Mouse (Mus musculus): ENCODE results near the gene Plch2. TPM values are rescaled to one million over a fixed set of nuclear protein-coding genes. Genes with fewer than 3 reads are reported as not detected.
A peak's percentile ranks its signal among the peaks of the same experiment; 100 is the strongest.

Plch2 gene
- polyA plus RNA-seq, 1 experiment from 2014 or later = 2.1 TPM

GRCm38 (mm10) chr4:154964581-154965235, 91.9 kb downstream of the Plch2 start:
- Histone ChIP-seq H3K4me1 (replicated peaks; ENCODE audit: control insufficient read depth, insufficient read depth, low read length) (peaks cover 15% of the 10 kb centered on the region), H3K9me3 (ENCODE audit: control insufficient read depth, low read length) (no peaks in the 10 kb centered on the region), H3K27me3 (ENCODE audit: control insufficient read depth, insufficient read depth, low read length) (peaks cover 5% of the 10 kb centered on the region), H3K9ac (ENCODE audit: low read depth, low read length) (peak overlapping the region; percentile 86), H3K27ac (ENCODE audit: low read depth, low read length) (peak overlapping the region; percentile 98), H3K4me3 (ENCODE audit: low read depth, low read length) (peak overlapping the region; percentile 84), H3K4me2 (replicated peaks; ENCODE audit: low read depth, low read length) (peak overlapping the region; percentile 79), H3K36me3 (ENCODE audit: control insufficient read depth, insufficient read depth, low read length) (peaks cover 6% of the 10 kb centered on the region)
- DNase-seq (ENCODE audit: low spot score) (peak; percentile 82), ATAC-seq (ENCODE audit: low FRiP score) (no peak; the same call in 1 of the 2 replicates)
- 2% methylated on average over 31 of the region's 36 CpGs for WGBS

- peak within 1 kb of the TSS; percentile 84 for H3K4me3 ChIP-seq (ENCODE audit: low read depth, low read length)
- peaks cover 7% of the 10 kb centered on the region for H3K27me3 ChIP-seq (ENCODE audit: control insufficient read depth, insufficient read depth, low read length)
- peak; percentile 80 for ATAC-seq (ENCODE audit: low FRiP score)
- peaks cover 20% of the 10 kb centered on the region for H3K4me1 ChIP-seq (replicated peaks; ENCODE audit: control insufficient read depth, insufficient read depth, low read length)
- H3K9ac ChIP-seq (ENCODE audit: low read depth, low read length) = peak within 1 kb of the TSS; percentile 97
- H3K27ac ChIP-seq (ENCODE audit: low read depth, low read length) = peak within 1 kb of the TSS; percentile 98
- peak within 1 kb of the TSS; percentile 79 for H3K4me2 ChIP-seq (replicated peaks; ENCODE audit: low read depth, low read length)
- DNase-seq (ENCODE audit: low spot score) = peak; percentile 93
- H3K9me3 ChIP-seq (ENCODE audit: control insufficient read depth, low read length) = no peaks in the 10 kb centered on the region
- no peaks in the 10 kb centered on the region for H3K36me3 ChIP-seq (ENCODE audit: control insufficient read depth, insufficient read depth, low read length)
- under 1% methylated on average over 42 of the region's 66 CpGs for WGBS
These were observed 92.5 kb downstream of the Plch2 start, which contains the start of gene Pank4 for GRCm38 (mm10) chr4:154963901-154964580. Gene Pank4 (plus strand): TSS chr4:154964123.

- ATAC-seq (ENCODE audit: low FRiP score) = peak; percentile 9; the same call in 1 of the 2 replicates
- Histone ChIP-seq H3K36me3 (ENCODE audit: control insufficient read depth, insufficient read depth, low read length) (no peaks in the 10 kb centered on the region), H3K4me3 (ENCODE audit: low read depth, low read length) (peak overlapping the region; percentile 84), H3K27ac (ENCODE audit: low read depth, low read length) (peak overlapping the region; percentile 98), H3K27me3 (ENCODE audit: control insufficient read depth, insufficient read depth, low read length) (peaks cover 12% of the 10 kb centered on the region), H3K4me1 (replicated peaks; ENCODE audit: control insufficient read depth, insufficient read depth, low read length) (peaks cover 27% of the 10 kb centered on the region), H3K4me2 (replicated peaks; ENCODE audit: low read depth, low read length) (peak overlapping the region; percentile 79), H3K9me3 (ENCODE audit: control insufficient read depth, low read length) (no peaks in the 10 kb centered on the region), H3K9ac (ENCODE audit: low read depth, low read length) (peak overlapping the region; percentile 97)
- peak; percentile 58 for DNase-seq (ENCODE audit: low spot score)
- WGBS = 16% methylated on average over 11 of the region's 11 CpGs
These were observed 93.3 kb downstream of the Plch2 start for GRCm38 (mm10) chr4:154963190-154963836.

GRCm38 (mm10) chr4:154962683-154963082, 93.9 kb downstream of the Plch2 start:
- Histone ChIP-seq H3K9me3 (ENCODE audit: control insufficient read depth, low read length) (no peaks in the 10 kb centered on the region), H3K27me3 (ENCODE audit: control insufficient read depth, insufficient read depth, low read length) (peaks cover 12% of the 10 kb centered on the region), H3K27ac (ENCODE audit: low read depth, low read length) (peak overlapping the region; percentile 98), H3K4me2 (replicated peaks; ENCODE audit: low read depth, low read length) (peak overlapping the region; percentile 79), H3K4me3 (ENCODE audit: low read depth, low read length) (peak overlapping the region; percentile 84), H3K36me3 (ENCODE audit: control insufficient read depth, insufficient read depth, low read length) (no peaks in the 10 kb centered on the region), H3K4me1 (replicated peaks; ENCODE audit: control insufficient read depth, insufficient read depth, low read length) (peaks cover 32% of the 10 kb centered on the region), H3K9ac (ENCODE audit: low read depth, low read length) (peak overlapping the region; percentile 97)
- ATAC-seq (ENCODE audit: low FRiP score) = no peak
- 37% methylated on average over 7 of the region's 7 CpGs for WGBS
- DNase-seq (ENCODE audit: low spot score) = no peak

- Histone ChIP-seq H3K4me2 (replicated peaks; ENCODE audit: low read depth, low read length) (peak overlapping the region; percentile 79), H3K27me3 (ENCODE audit: control insufficient read depth, insufficient read depth, low read length) (peaks cover 12% of the 10 kb centered on the region), H3K36me3 (ENCODE audit: control insufficient read depth, insufficient read depth, low read length) (no peaks in the 10 kb centered on the region), H3K9me3 (ENCODE audit: control insufficient read depth, low read length) (no peaks in the 10 kb centered on the region), H3K27ac (ENCODE audit: low read depth, low read length) (peak overlapping the region; percentile 98), H3K9ac (ENCODE audit: low read depth, low read length) (peak overlapping the region; percentile 97), H3K4me3 (ENCODE audit: low read depth, low read length) (peak overlapping the region; percentile 84), H3K4me1 (replicated peaks; ENCODE audit: control insufficient read depth, insufficient read depth, low read length) (peaks cover 39% of the 10 kb centered on the region)
- 4% methylated on average over 13 of the region's 13 CpGs for WGBS
- DNase-seq (ENCODE audit: low spot score) (no peak), ATAC-seq (ENCODE audit: low FRiP score) (no peak)
These were observed 94.7 kb downstream of the Plch2 start for GRCm38 (mm10) chr4:154961911-154962310.

GRCm38 (mm10) chr4:154961226-154961738, 95.3 kb downstream of the Plch2 start:
- Histone ChIP-seq H3K4me1 (replicated peaks; ENCODE audit: control insufficient read depth, insufficient read depth, low read length) (peaks cover 42% of the 10 kb centered on the region), H3K9me3 (ENCODE audit: control insufficient read depth, low read length) (no peaks in the 10 kb centered on the region), H3K4me3 (ENCODE audit: low read depth, low read length) (peak overlapping the region; percentile 84), H3K4me2 (replicated peaks; ENCODE audit: low read depth, low read length) (peak overlapping the region; percentile 79), H3K36me3 (ENCODE audit: control insufficient read depth, insufficient read depth, low read length) (no peaks in the 10 kb centered on the region), H3K27me3 (ENCODE audit: control insufficient read depth, insufficient read depth, low read length) (peaks cover 15% of the 10 kb centered on the region), H3K27ac (ENCODE audit: low read depth, low read length) (peak overlapping the region; percentile 98), H3K9ac (ENCODE audit: low read depth, low read length) (peak overlapping the region; percentile 97)
- ATAC-seq (ENCODE audit: low FRiP score) (no peak), DNase-seq (ENCODE audit: low spot score) (peak; percentile 70)
- under 1% methylated on average over 42 of the region's 47 CpGs for WGBS

GRCm38 (mm10) chr4:154960690-154961225, 95.8 kb downstream of the Plch2 start, which contains the start of gene Hes5:
Gene Hes5 (plus strand): TSS chr4:154960923.
- peak; percentile 80 for ATAC-seq (ENCODE audit: low FRiP score)
- H3K9me3 ChIP-seq (ENCODE audit: control insufficient read depth, low read length) = no peaks in the 10 kb centered on the region
- peak within 1 kb of the TSS; percentile 97 for H3K9ac ChIP-seq (ENCODE audit: low read depth, low read length)
- peak within 1 kb of the TSS; percentile 98 for H3K27ac ChIP-seq (ENCODE audit: low read depth, low read length)
- H3K4me3 ChIP-seq (ENCODE audit: low read depth, low read length) = peak within 1 kb of the TSS; percentile 84
- H3K4me2 ChIP-seq (replicated peaks; ENCODE audit: low read depth, low read length) = peak within 1 kb of the TSS; percentile 79
- H3K27me3 ChIP-seq (ENCODE audit: control insufficient read depth, insufficient read depth, low read length) = peaks cover 15% of the 10 kb centered on the region
- H3K36me3 ChIP-seq (ENCODE audit: control insufficient read depth, insufficient read depth, low read length) = no peaks in the 10 kb centered on the region
- under 1% methylated on average over 58 of the region's 65 CpGs for WGBS
- peak; percentile 93 for DNase-seq (ENCODE audit: low spot score)
- H3K4me1 ChIP-seq (replicated peaks; ENCODE audit: control insufficient read depth, insufficient read depth, low read length) = peaks cover 37% of the 10 kb centered on the region

- Histone ChIP-seq H3K36me3 (ENCODE audit: control insufficient read depth, insufficient read depth, low read length) (no peaks in the 10 kb centered on the region), H3K27ac (ENCODE audit: low read depth, low read length) (peak overlapping the region; percentile 55), H3K27me3 (ENCODE audit: control insufficient read depth, insufficient read depth, low read length) (peaks cover 15% of the 10 kb centered on the region), H3K4me1 (replicated peaks; ENCODE audit: control insufficient read depth, insufficient read depth, low read length) (peaks cover 35% of the 10 kb centered on the region), H3K4me2 (replicated peaks; ENCODE audit: low read depth, low read length) (peak overlapping the region; percentile 79), H3K9me3 (ENCODE audit: control insufficient read depth, low read length) (no peaks in the 10 kb centered on the region), H3K9ac (ENCODE audit: low read depth, low read length) (peak overlapping the region; percentile 17), H3K4me3 (ENCODE audit: low read depth, low read length) (peak overlapping the region; percentile 84)
- DNase-seq (ENCODE audit: low spot score) (no peak), ATAC-seq (ENCODE audit: low FRiP score) (no peak)
- WGBS = 14% methylated on average over 19 of the region's 20 CpGs
These were observed 96.4 kb downstream of the Plch2 start for GRCm38 (mm10) chr4:154960021-154960689.
